Mouse (Mus musculus): ENCODE measurements around the gene Lpp. TPM values are rescaled to one million over a fixed set of nuclear protein-coding genes. Genes with fewer than 3 reads are reported as not detected.
A peak's percentile ranks its signal among the peaks of the same experiment; 100 is the strongest.

Lpp gene
- polyA plus RNA-seq, 1 experiment from 2014 or later: 79.2 TPM

DNA sequence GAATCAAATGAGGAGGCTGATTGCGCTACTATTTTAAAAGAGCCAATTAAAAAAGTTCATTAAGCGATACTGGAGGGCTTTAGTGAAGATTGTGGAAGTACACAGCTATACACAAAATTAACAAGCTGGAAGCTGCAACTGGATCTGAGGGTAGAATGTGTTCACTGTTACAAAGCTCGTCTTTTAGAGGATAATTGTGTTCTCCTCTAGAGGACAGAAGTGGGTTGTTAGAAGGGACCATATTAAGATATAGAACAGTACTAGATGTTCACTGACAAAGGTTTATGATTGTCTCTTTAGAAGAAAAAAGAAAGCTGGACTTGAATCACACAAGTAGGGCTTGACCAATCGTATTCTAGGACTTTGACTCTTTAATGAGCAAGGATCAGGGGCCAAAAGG, 27.4 kb upstream of the Lpp start:
- H3K27ac ChIP-seq (ENCODE audit: low read depth): no peak overlapping the region
- H3K36me3 ChIP-seq (ENCODE audit: control insufficient read depth, insufficient read depth, low read length): no peaks in the 10 kb centered on the region
- DNase-seq (ENCODE audit: low spot score) (no peak), ATAC-seq (replicated peaks; ENCODE audit: low FRiP score, low TSS enrichment, low read depth) (no peak)
- H3K27me3 ChIP-seq (replicated peaks; ENCODE audit: control insufficient read depth, insufficient read depth, low read length): no peaks in the 10 kb centered on the region
- H3K4me2 ChIP-seq (ENCODE audit: low read length): no peak overlapping the region
- WGBS: 85% methylated on average over 4 of the region's 4 CpGs
- H3K9ac ChIP-seq (ENCODE audit: low read length): no peak overlapping the region
- H3K4me1 ChIP-seq (replicated peaks; ENCODE audit: control insufficient read depth, insufficient read depth, low read length): peaks cover 5% of the 10 kb centered on the region; the same call in 1 of the 2 replicates
- H3K4me3 ChIP-seq (ENCODE audit: low read depth, low read length): no peak overlapping the region
- H3K9me3 ChIP-seq (ENCODE audit: control insufficient read depth, low read length): no peaks in the 10 kb centered on the region

DNA sequence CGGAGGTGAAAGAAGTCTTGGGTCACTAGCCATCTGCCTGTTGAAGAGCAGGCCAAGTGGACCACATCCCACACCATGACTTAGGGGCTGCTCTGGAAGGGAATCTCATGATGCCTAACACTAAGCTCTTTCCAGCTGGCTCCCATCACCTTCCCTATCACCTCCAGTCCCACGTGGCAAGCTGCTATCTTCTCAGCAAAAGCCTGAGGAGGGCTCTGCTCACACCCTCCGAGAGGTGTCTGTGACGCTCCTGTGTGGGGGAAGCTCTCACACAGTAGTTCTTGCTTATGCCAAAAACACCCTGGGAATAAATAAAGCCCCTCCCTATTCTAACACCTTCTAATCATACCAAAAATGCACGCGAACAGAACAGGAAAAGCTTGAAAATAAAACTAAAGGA, 26.2 kb upstream of the Lpp start:
- WGBS: 56% methylated on average over 6 of the region's 6 CpGs
- no peak for ATAC-seq (replicated peaks; ENCODE audit: low FRiP score, low TSS enrichment, low read depth)

DNA sequence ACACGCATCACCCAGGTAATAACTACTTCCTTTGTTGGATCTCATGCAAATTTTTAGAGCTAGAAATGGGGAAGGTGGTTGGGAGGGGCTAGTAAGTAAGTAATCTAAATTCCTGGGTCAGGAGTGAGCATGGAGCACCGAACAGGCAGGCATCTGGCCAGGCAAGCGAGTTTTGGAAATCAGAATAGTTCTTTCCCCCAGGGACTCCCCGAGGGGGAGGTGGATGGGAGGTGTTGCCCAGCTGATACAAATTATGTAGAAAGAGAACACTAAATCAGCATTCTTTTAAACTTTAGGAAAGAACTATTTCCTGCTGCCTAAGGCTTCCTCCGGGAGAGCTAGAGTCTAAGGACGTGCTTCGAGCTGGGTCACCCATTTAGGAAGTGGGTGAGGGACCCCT, 25.8 kb upstream of the Lpp start:
- H3K9me3 ChIP-seq (ENCODE audit: control insufficient read depth, low read length): peaks cover 4% of the 10 kb centered on the region; the same call in 1 of the 2 replicates
- H3K4me1 ChIP-seq (replicated peaks; ENCODE audit: control insufficient read depth, insufficient read depth, low read length): peaks cover 5% of the 10 kb centered on the region; the same call in 1 of the 2 replicates
- no peaks in the 10 kb centered on the region for H3K27me3 ChIP-seq (replicated peaks; ENCODE audit: control insufficient read depth, insufficient read depth, low read length)
- no peak overlapping the region for H3K4me3 ChIP-seq (ENCODE audit: low read depth, low read length)
- H3K36me3 ChIP-seq (ENCODE audit: control insufficient read depth, insufficient read depth, low read length): no peaks in the 10 kb centered on the region
- no peak for DNase-seq (ENCODE audit: low spot score)
- no peak overlapping the region for H3K9ac ChIP-seq (ENCODE audit: low read length)
- H3K4me2 ChIP-seq (ENCODE audit: low read length): no peak overlapping the region
- WGBS: 44% methylated on average over 7 of the region's 7 CpGs
- ATAC-seq (replicated peaks; ENCODE audit: low FRiP score, low TSS enrichment, low read depth): no peak
- H3K27ac ChIP-seq (ENCODE audit: low read depth): no peak overlapping the region

More for the DNA sequence above, 26.2 kb upstream of the Lpp start:
- no peaks in the 10 kb centered on the region for H3K36me3 ChIP-seq (ENCODE audit: control insufficient read depth, insufficient read depth, low read length)
- no peaks in the 10 kb centered on the region for H3K27me3 ChIP-seq (replicated peaks; ENCODE audit: control insufficient read depth, insufficient read depth, low read length)
- no peak overlapping the region for H3K4me2 ChIP-seq (ENCODE audit: low read length)
- no peak for DNase-seq (ENCODE audit: low spot score)
- H3K4me1 ChIP-seq (replicated peaks; ENCODE audit: control insufficient read depth, insufficient read depth, low read length): peaks cover 5% of the 10 kb centered on the region; the same call in 1 of the 2 replicates
- no peak overlapping the region for H3K9ac ChIP-seq (ENCODE audit: low read length)
- H3K4me3 ChIP-seq (ENCODE audit: low read depth, low read length): no peak overlapping the region
- no peak overlapping the region for H3K27ac ChIP-seq (ENCODE audit: low read depth)
- H3K9me3 ChIP-seq (ENCODE audit: control insufficient read depth, low read length): peaks cover 4% of the 10 kb centered on the region; the same call in 1 of the 2 replicates

DNA sequence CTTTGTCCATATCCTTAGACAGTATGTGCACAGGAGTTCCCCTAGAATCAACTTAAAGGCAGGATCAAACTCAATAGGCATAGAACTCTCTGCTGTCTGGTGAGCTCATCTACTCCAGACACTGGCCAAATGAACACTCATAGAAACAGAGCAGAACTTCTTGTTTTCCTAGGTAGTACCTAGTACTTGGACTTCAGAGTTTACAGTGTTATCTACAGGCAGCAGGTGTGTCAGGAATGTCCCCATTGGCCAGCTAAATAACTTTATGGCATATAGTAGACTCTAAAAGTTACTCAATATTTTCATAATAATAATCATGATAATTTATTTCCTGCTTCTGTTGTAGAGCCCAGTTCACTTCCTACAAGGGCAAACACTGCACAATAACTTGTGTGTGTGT, 16.8 kb upstream of the Lpp start:
- Histone ChIP-seq H3K9me3 (ENCODE audit: control insufficient read depth, low read length) (no peaks in the 10 kb centered on the region), H3K4me3 (ENCODE audit: low read depth, low read length) (no peak overlapping the region), H3K4me1 (replicated peaks; ENCODE audit: control insufficient read depth, insufficient read depth, low read length) (no peaks in the 10 kb centered on the region), H3K27me3 (replicated peaks; ENCODE audit: control insufficient read depth, insufficient read depth, low read length) (no peaks in the 10 kb centered on the region), H3K4me2 (ENCODE audit: low read length) (no peak overlapping the region), H3K27ac (ENCODE audit: low read depth) (no peak overlapping the region), H3K36me3 (ENCODE audit: control insufficient read depth, insufficient read depth, low read length) (no peaks in the 10 kb centered on the region), H3K9ac (ENCODE audit: low read length) (no peak overlapping the region)
- ATAC-seq (replicated peaks; ENCODE audit: low FRiP score, low TSS enrichment, low read depth) (no peak), DNase-seq (ENCODE audit: low spot score) (no peak)

DNA sequence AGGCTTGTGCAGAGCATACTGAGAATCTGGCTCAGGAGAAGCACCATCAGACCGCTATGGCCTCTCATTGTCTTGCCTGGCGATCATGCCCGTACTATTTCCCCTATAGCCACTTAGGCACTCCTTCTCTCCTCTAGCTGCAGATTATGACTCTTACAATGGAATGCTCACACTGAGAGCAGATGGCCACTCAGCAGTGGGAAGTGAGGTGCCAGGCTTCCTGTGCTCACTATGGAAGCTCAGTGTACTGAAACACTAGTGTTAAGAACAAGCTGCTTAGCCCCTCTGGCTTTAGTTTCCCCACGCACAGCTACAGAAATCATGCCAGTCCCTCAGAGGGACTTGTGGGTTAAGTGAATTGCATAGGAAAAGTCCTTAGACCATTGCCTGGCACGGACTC, 2.7 kb upstream of the Lpp start:
- H3K9me3 ChIP-seq (ENCODE audit: control insufficient read depth, low read length): no peaks in the 10 kb centered on the region
- H3K4me2 ChIP-seq (ENCODE audit: low read length): no peak overlapping the region
- H3K9ac ChIP-seq (ENCODE audit: low read length): no peak overlapping the region
- 92% methylated on average over 5 of the region's 5 CpGs for WGBS
- peaks cover 14% of the 10 kb centered on the region for H3K4me1 ChIP-seq (replicated peaks; ENCODE audit: control insufficient read depth, insufficient read depth, low read length)
- DNase-seq (ENCODE audit: low spot score): no peak
- no peak for ATAC-seq (replicated peaks; ENCODE audit: low FRiP score, low TSS enrichment, low read depth)
- no peaks in the 10 kb centered on the region for H3K36me3 ChIP-seq (ENCODE audit: control insufficient read depth, insufficient read depth, low read length)
- H3K27ac ChIP-seq (ENCODE audit: low read depth): no peak overlapping the region
- H3K27me3 ChIP-seq (replicated peaks; ENCODE audit: control insufficient read depth, insufficient read depth, low read length): no peaks in the 10 kb centered on the region
- H3K4me3 ChIP-seq (ENCODE audit: low read depth, low read length): no peak overlapping the region

DNA sequence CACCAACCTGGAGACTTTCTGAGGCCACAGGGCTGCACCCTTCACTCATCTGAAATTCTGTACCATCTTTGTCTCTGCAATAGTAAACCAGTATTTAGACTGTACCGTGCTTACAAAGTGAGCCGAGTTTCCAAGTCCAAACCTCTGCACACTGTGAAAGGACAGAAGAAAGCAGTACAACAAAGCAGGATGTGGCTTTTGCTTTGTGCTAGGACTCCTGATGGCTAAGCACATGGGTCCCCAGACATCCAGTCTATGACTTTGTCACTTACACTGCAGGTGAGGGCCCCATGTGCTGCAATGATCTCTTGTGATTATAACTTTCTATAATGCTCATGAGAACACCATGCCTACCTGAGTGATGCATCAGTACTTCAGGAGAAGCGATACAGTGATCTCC, 2.2 kb upstream of the Lpp start:
- Histone ChIP-seq H3K27ac (ENCODE audit: low read depth) (no peak overlapping the region), H3K4me1 (replicated peaks; ENCODE audit: control insufficient read depth, insufficient read depth, low read length) (peaks cover 14% of the 10 kb centered on the region), H3K9me3 (ENCODE audit: control insufficient read depth, low read length) (no peaks in the 10 kb centered on the region), H3K4me3 (ENCODE audit: low read depth, low read length) (no peak overlapping the region), H3K36me3 (ENCODE audit: control insufficient read depth, insufficient read depth, low read length) (no peaks in the 10 kb centered on the region), H3K4me2 (ENCODE audit: low read length) (no peak overlapping the region), H3K27me3 (replicated peaks; ENCODE audit: control insufficient read depth, insufficient read depth, low read length) (no peaks in the 10 kb centered on the region), H3K9ac (ENCODE audit: low read length) (no peak overlapping the region)
- 91% methylated on average over 3 of the region's 3 CpGs for WGBS
- DNase-seq (ENCODE audit: low spot score) (no peak), ATAC-seq (replicated peaks; ENCODE audit: low FRiP score, low TSS enrichment, low read depth) (no peak)

DNA sequence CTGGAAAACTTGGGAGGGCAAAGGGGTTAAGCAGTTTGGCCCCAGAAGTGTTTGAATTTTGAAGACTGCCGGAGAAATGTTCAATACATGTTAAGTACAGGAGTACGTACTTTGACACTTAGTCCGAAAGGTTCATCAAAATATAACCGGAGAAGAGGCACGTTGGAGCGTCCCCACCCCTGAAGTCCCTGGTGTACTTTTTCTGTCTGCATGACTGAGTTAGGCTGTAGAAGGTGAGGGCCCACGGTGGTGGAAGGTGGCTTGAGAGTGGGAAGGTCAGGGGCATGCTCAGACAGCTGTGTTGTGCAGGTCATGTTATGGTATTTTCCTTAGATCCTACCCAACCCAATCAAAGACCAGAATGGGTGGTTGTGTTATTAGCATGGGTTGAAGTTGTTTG, 1.4 kb upstream of the Lpp start:
- ATAC-seq (replicated peaks; ENCODE audit: low FRiP score, low TSS enrichment, low read depth) (no peak), DNase-seq (ENCODE audit: low spot score) (no peak)
- Histone ChIP-seq H3K27me3 (replicated peaks; ENCODE audit: control insufficient read depth, insufficient read depth, low read length) (no peaks in the 10 kb centered on the region), H3K36me3 (ENCODE audit: control insufficient read depth, insufficient read depth, low read length) (no peaks in the 10 kb centered on the region), H3K4me2 (ENCODE audit: low read length) (peak overlapping the region; percentile 61), H3K9me3 (ENCODE audit: control insufficient read depth, low read length) (no peaks in the 10 kb centered on the region), H3K4me1 (replicated peaks; ENCODE audit: control insufficient read depth, insufficient read depth, low read length) (peaks cover 22% of the 10 kb centered on the region), H3K27ac (ENCODE audit: low read depth) (no peak overlapping the region), H3K4me3 (ENCODE audit: low read depth, low read length) (no peak overlapping the region), H3K9ac (ENCODE audit: low read length) (no peak overlapping the region)
- WGBS: 91% methylated on average over 7 of the region's 7 CpGs

DNA sequence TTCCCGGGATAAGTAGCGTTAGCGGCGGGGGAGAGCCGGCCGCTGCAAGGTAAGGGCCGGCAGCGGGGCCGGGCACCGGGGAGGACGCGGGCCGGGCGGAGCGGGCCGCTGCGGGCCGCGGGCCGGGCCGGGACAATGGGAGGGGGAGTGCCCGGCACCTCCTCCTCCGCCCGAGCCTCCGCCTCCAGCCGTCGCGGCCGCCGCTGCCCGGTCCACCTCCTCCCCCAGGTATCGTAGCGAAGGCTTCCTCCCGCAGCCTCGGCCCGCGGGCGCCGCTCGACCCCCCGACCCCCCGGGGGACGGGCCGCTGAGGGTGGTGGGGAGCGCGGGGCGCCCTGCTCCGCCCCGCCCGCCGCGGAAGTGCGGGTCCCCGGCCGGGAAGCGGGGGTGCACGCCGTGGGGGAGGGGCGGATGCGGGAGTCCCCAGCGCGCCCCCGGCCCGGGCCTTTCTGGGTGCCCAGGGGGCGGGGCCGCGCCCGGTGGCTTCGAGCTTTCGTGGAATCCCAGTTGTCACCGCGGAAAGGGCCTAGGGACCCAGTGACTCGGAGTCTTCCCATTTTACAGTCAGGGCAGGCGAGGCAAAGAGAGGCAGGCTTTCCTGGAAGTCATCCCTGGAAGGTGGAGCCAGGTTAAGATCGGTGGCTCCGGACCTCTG, 376 bp downstream of the Lpp start:
- Histone ChIP-seq H3K27me3 (replicated peaks; ENCODE audit: control insufficient read depth, insufficient read depth, low read length) (no peaks in the 10 kb centered on the region), H3K9me3 (ENCODE audit: control insufficient read depth, low read length) (no peaks in the 10 kb centered on the region), H3K4me1 (replicated peaks; ENCODE audit: control insufficient read depth, insufficient read depth, low read length) (peaks cover 39% of the 10 kb centered on the region), H3K9ac (ENCODE audit: low read length) (peak overlapping the region; percentile 96), H3K36me3 (ENCODE audit: control insufficient read depth, insufficient read depth, low read length) (no peaks in the 10 kb centered on the region), H3K4me3 (ENCODE audit: low read depth, low read length) (peak overlapping the region; percentile 84), H3K4me2 (ENCODE audit: low read length) (peak overlapping the region; percentile 61), H3K27ac (ENCODE audit: low read depth) (peak overlapping the region; percentile 100)
- WGBS: under 1% methylated on average over 49 of the region's 76 CpGs
- no peak for DNase-seq (ENCODE audit: low spot score)
- peak; percentile 68; the same call in 1 of the 2 replicates for ATAC-seq (replicated peaks; ENCODE audit: low FRiP score, low TSS enrichment, low read depth)

Data from intestine, embryonic 14.5 days (tissue).